Mouse (Mus musculus) cerebellum, postnatal 14 days (tissue): ENCODE data around the gene Zfp958.
A peak's percentile ranks its signal among the peaks of the same experiment; 100 is the strongest.
"Not testable (repeated sequence)": the region's sequence is repeated elsewhere in the genome, so short reads cannot be mapped to it uniquely, and the experiment has no call there.

Experiments
- DNase-seq, 2 experiments: peaks; one replicate each; pipeline ENCODE4 v3.0.0; 2021; ENCODE audit warnings: mixed read lengths in 2 of 2

Gene Zfp958

GRCm38 (mm10) chr8:4612932-4613853 is at the start of gene Zfp958:
Zfp958 (plus strand) TSS chr8:4613167.
- peak; percentile 96 to 97 for DNase-seq

- DNase-seq = no peak
Measured at GRCm38 (mm10) chr8:4581986-4582385, 31.0 kb upstream of the Zfp958 start.

- DNase-seq = no peak
Measured at GRCm38 (mm10) chr8:4582754-4583178, 30.2 kb upstream of the Zfp958 start.

GRCm38 (mm10) chr8:4584660-4585059 is 28.3 kb upstream of the Zfp958 start:
- no peak for DNase-seq

- no peak for DNase-seq
Measured at GRCm38 (mm10) chr8:4586356-4586755, 26.6 kb upstream of the Zfp958 start.

- DNase-seq = peak; percentile 63 to 64
Measured at GRCm38 (mm10) chr8:4588165-4589000, 24.6 kb upstream of the Zfp958 start.

- no peak for DNase-seq
Measured at GRCm38 (mm10) chr8:4608896-4609295, 4.1 kb upstream of the Zfp958 start.

- DNase-seq = not testable (repeated sequence)
Measured at GRCm38 (mm10) chr8:4611626-4612175, 1.3 kb upstream of the Zfp958 start.

- DNase-seq = no peak
Measured at GRCm38 (mm10) chr8:4627349-4627748, 14.4 kb downstream of the Zfp958 start.

GRCm38 (mm10) chr8:4637071-4637470 is 24.1 kb downstream of the Zfp958 start:
- DNase-seq = no peak

GRCm38 (mm10) chr8:4642974-4643373 is 30.0 kb downstream of the Zfp958 start:
- DNase-seq = not testable (repeated sequence)

- peak in 1 of 2 experiments; percentile 50 for DNase-seq
Measured at GRCm38 (mm10) chr8:4656536-4656935, 43.6 kb downstream of the Zfp958 start.

GRCm38 (mm10) chr8:4675191-4676003 is 62.4 kb downstream of the Zfp958 start:
- peak in 1 of 2 experiments; percentile 11 for DNase-seq

- DNase-seq = peak; percentile 22 to 25
Measured at GRCm38 (mm10) chr8:4676586-4676985, 63.6 kb downstream of the Zfp958 start.

- peak; percentile 99 to 100 for DNase-seq
Measured at GRCm38 (mm10) chr8:4677265-4678217, 64.6 kb downstream of the Zfp958 start.

- peak in 1 of 2 experiments; percentile 96 for DNase-seq
Measured at GRCm38 (mm10) chr8:4678218-4678907, 65.4 kb downstream of the Zfp958 start.

GRCm38 (mm10) chr8:4678908-4679545 is 66.1 kb downstream of the Zfp958 start:
- DNase-seq = peak in 1 of 2 experiments; percentile 13

- peak in 1 of 2 experiments; percentile 11 for DNase-seq
Measured at GRCm38 (mm10) chr8:4679796-4680195, 66.8 kb downstream of the Zfp958 start.
